Mouse (Mus musculus) liver, embryonic 14.5 days (tissue): ENCODE results near the gene Sec62.

ENCODE experiments used
- CTCF ChIP-seq: IDR thresholded peaks from 2 replicates; pipeline ENCODE4 v1.5.1; 2016; ENCODE audit warnings: antibody characterized with exemption, low read depth, control low read depth
- EP300 ChIP-seq: IDR thresholded peaks from 2 replicates; pipeline ENCODE4 v1.6.1; 2016; ENCODE audit warnings: antibody characterized with exemption, low read depth

DNA sequence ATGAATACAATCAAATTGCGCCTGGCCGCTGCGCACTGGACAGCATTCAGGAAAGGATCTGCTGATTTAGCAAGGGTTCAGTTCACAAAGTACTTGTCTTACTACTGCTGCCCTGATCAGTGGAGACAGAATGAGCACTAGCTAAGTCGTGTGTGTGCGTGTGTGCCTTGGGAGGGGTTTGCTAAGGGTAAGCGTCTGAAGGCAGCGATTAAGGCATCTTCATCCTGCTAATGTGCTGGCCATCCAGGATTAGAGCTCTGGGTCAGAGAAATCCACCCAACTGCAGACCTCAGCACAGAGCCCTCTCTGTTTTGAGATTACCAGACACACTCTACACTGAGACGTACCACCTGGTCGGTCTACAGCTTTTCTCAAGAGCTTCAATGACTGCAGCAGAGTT is 44.4 kb upstream of the Sec62 start:
- TF ChIP-seq CTCF (no peak), EP300 (no peak)
